Mouse (Mus musculus): ENCODE data around the gene Alms1. TPM values are rescaled to one million over a fixed set of nuclear protein-coding genes. Genes with fewer than 3 reads are reported as not detected.

Alms1 gene
- 1 to 10 TPM; 8.1 to 9.8 TPM for total RNA-seq (2021)

DNA sequence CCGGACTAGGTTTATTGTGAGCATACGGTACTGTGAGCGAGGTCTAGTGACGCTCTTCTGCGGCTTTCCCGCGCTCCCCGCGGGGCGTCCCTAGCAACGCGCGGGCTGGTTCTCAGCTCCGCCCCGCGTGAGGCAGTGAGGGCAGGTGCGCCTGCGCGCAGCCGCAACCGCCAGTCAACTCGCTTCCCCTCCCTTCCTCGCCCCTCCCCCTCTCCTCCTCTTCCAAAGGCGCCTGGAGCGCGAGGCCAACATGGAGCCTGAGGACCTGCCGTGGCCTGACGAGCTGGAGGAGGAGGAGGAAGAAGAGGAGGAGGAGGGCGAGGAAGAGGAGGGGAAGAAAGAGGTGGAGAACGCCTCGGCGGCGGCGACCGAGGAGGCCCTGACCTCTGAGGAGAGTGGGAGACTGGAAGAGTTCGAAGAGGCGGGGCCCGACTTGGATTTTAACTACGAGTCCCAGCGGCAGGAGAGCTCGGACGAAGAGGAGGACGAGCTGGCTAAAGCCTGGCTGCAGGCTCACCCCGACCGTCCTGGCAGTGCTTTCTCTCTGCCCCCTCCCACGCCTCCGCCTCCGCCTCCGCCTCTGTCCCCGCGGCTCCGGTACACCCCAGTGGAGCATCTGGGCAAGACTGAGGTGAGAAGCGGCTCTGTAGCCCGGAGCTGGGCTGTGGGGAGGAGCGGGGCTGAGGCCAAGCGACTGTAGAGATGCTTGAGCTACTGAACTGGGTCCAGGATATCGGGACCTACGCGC is at the start of gene Alms1:
Gene Alms1, plus strand, starts transcription at position 136 of the 748 bp plus-strand sequence.
- intact Hi-C loops (cut with DNase I) = loop anchor here (5.0 to 10.0 kb wide), 2 partner anchors 75 to 327 kb away; partner anchors contain the start of genes Egr4, Nat8f1 and Tprkb

DNA sequence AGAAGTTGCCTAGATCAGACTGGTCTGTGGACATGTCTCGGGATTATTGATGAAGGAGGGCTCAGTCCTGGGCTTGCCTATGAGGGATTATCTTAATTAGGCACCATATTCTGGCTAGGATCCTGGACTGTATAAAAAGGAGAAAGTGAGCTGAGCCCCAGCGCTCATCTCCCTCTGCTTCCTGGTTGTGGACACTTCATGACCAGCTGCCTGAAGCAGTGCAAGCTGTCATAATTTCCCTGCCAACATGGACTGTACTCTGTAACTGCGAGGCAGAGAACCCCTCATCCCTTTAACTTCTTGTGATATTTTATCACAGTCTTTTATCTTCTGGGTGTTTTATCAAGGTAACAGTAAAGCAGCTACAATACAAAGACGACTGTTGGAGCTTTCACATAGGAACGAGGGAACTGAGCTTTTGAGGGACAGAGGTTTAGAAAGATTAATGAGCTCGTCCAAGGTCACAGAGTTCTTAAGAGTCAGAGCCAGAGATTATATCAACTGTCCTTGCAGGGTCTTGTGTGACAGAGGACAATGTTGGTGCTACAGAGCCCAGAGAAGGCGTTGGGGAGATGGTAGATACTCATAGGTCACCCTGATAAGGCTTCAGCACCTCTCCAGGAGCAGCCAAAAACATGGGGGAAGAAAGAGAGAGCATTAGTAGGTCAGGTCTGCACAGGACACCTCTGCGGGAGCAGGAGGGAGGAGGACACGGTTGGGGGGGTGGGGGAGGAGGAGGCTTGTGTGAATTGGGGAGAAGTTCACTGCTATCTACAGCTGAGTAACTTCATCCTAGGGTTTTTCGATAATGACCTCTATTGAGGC is 43.8 kb upstream of the Alms1 start:
- intact Hi-C loops (cut with DNase I) = loop anchor here (2.0 kb wide), 1 partner anchor 31 kb away; the partner anchor contains the start of gene Egr4
- no peak for DNase-seq (ENCODE audit: low spot score in 2 of 2)

More for the DNA sequence above, at the start of gene Alms1:
- DNase-seq (ENCODE audit: low spot score in 2 of 2) = peak; percentile 92 to 96

DNA sequence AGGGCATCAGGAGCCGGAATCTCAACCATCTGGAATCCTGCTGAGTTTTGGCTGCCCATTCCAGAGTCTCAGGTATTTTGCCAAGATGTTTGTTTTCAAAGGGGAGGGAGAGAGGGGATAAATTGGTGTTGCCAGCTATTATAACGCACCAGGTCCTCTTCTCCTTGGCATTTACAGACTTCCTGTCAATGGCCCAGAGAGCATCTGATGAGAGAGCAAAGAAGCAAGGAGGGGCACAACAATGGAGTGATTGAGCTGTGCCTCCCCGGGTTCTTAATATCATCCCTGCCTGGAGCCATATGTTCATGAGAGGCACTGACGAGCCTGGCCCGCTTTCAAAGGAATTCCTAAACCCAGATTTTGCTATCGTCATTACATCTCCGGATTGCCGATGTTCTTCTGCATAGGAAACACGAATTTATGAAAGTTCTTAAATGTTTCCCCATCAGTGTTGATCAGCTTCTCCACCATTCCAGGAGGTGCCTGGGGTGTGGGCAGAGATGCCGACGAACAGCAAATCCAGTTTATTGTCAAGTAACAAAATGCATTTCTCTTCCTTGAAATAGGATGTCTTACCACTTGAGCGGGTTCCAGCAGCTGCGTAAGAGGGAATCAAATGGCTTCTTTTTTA is 43.0 kb upstream of the Alms1 start:
- peak; percentile 59 to 79 for DNase-seq (ENCODE audit: low spot score in 2 of 2)
- intact Hi-C loops (cut with DNase I) = loop anchor here (2.0 kb wide), 1 partner anchor 32 kb away; the partner anchor contains the start of gene Egr4

DNA sequence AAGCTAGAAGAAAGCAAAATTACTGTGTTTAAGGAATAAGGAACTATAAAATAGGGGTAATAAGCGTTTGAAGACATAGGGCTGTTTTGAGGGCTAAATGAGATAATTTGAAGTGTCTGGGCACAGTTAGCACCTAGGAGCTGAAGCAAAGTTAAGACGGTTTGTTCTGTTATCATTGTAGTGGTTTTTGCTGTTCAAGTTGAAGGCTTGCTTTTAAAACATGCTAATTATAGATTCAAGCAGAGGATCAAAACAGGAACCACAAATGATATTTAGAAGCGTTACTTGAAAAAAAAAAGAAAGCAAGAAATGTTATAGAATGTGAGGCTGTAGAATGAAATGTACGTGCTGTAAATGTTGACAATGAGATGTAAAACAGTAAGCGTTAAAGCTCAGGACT is 39.7 kb upstream of the Alms1 start:
- no peak for DNase-seq (ENCODE audit: low spot score in 2 of 2)
- intact Hi-C loops (cut with DNase I) = no loop called here

DNA sequence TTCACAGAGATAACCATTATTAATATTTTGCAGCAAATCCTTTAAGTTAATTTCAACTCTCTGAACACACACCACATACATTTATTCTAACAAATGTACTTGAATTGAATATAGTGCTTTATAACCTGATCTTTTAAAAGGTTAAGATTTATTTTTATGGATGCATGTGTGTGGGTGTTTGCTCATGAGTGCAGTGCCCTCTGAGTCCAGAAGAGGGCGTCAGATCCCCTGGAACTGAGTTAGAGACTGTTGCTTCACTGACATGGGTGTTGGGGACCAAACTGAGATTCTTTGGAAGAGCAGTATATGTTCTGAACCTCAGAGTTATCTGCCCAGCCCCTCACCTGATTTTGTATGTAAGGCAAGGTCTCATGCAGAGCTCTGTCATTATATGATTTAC is 25.0 kb upstream of the Alms1 start:
- no peak for DNase-seq (ENCODE audit: low spot score in 2 of 2)
- intact Hi-C loops (cut with DNase I) = no loop called here

DNA sequence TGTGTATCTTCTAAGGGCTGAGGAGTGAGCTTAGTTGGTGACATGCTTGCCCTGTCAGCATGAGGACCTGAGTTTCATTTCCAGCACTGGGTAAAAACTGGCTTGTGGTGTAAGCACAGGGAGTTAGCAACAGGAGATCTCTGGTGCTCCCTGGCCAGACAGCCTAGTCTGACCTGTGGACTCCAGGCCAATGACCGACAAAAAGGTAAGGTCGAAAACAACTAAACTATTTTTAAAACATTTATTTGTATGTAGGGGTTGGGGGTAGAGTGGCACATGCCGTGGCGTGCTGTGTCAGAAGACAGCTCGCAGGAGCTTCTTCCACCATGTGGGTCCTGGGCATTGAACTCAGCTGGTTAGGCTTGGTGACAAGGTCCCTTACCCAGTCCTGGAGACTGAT is 14.5 kb upstream of the Alms1 start:
- DNase-seq (ENCODE audit: low spot score in 2 of 2) = no peak
- intact Hi-C loops (cut with DNase I) = loop anchor here (2.0 kb wide), 1 partner anchor 60 kb away; the partner anchor contains the start of gene Egr4

DNA sequence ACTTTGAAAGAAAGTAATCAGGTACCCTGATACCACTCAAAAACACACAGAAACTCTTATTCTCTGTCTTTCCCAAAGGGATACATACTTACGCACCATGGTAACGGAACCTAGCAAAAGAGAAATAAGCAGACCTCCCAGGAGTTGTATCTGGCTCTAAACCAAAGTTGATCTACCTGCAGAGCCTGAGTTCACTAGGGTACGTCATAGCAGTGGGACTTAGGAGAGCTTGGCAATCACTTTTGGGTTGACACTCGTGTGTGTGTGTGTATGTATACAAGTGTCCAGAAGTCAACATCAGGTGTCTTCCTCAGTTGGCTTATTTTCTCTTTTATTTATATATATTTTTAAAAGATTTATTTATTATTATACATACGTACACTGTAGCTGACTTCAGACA is 5.6 kb upstream of the Alms1 start:
- DNase-seq (ENCODE audit: low spot score in 2 of 2) = no peak
- intact Hi-C loops (cut with DNase I) = loop anchor here (10.0 kb wide), 1 partner anchor 333 kb away; the partner anchor contains the start of genes Nat8f1 and Tprkb

DNA sequence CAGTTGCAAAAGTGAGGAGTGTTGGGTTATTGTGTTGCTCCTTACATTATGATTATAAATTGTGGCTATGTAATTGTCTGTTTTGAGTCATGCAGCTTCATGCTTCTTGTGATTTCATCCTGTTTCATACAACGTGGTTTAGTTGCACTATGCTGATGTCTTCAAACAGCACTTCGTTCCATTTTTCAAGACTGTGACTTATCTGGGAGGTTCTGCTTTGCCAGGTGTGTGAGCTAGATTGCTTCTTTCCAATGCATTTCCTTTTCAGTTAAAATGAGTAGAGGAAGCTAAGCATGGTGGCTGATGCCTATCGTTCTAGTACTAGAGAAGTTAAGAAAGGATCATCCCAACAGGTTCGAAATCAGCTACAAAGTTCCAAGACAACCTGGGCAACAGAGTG is 2.7 kb upstream of the Alms1 start:
- DNase-seq (ENCODE audit: low spot score in 2 of 2) = no peak
- intact Hi-C loops (cut with DNase I) = loop anchor here (5.0 to 10.0 kb wide), 2 partner anchors 72 to 330 kb away; partner anchors contain the start of genes Egr4, Nat8f1 and Tprkb

DNA sequence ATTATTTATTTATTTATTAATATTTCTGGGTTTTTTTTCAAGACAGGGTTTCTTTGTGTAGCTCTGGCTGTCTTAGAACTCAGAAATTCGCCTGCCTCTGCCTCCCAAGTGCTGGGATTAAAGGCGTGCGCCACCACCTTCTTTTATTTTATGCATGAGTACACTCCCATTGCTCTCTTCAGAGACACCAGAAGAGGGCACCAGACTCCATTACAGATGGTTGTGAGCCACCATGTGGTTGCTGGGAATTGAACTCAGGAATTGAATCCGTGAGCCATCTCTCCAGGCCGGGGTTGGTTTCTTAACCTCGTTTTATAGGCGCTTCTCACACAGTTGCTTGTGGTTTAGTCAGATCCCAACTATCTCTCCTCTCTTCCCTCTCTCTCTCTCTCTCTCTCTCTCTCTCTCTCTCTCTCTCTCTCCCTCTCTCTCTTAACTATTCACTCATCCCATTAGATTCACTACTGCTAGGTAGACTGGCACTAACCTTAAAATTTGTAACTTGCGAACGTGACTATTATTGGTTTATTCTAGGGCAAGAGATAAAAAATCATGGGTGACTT is 445 bp upstream of the Alms1 start:
- intact Hi-C loops (cut with DNase I) = loop anchor here (5.0 to 10.0 kb wide), 2 partner anchors 75 to 328 kb away; partner anchors contain the start of genes Egr4, Nat8f1 and Tprkb
- DNase-seq (ENCODE audit: low spot score in 2 of 2) = no peak

DNA sequence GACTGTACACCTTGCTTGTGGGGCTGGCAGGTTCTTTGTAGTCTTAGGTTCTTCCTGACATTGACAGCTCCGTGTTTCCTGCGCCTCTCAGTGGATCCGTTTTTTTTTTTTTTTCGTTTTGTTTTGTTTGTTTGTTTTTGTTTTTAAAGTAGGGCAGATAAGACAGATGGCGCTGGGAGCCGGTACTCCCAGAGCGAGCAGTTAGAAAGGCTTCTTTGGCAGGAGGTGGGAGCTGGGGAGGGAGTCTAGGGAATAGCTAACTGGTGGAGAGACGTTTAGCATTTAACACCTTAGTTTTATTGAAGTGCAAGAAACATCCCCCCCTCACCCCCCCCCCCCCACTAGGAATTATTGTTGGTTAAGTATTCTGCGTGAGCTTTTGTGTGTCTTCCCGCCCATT is 833 bp downstream of the Alms1 start:
- DNase-seq (ENCODE audit: low spot score in 2 of 2) = peak in 1 of 2 experiments; percentile 15
- intact Hi-C loops (cut with DNase I) = loop anchor here (5.0 to 10.0 kb wide), 2 partner anchors 76 to 327 kb away; partner anchors contain the start of genes Egr4, Nat8f1 and Tprkb

DNA sequence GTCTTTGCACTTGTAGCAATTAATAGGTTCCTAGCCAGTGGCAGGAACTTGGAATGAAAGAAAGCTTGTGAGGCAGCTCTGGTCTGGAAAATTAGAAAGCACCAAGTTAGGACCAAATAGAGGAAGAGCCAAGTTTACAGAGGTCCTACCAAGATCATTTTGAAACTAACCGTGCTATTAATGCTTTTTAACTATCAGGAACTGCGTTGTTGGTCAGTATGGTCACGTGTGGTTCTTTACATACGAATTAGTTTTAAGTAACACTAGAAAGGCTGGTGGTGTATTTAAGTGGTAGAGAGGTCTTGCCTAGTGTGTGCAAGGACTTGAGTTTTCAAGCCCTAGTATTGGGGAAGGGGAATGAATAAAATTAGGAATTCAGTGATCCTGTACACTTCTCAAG is 1.2 kb downstream of the Alms1 start:
- no peak for DNase-seq (ENCODE audit: low spot score in 2 of 2)
- intact Hi-C loops (cut with DNase I) = loop anchor here (5.0 to 10.0 kb wide), 2 partner anchors 76 to 326 kb away; partner anchors contain the start of genes Egr4, Nat8f1 and Tprkb

DNA sequence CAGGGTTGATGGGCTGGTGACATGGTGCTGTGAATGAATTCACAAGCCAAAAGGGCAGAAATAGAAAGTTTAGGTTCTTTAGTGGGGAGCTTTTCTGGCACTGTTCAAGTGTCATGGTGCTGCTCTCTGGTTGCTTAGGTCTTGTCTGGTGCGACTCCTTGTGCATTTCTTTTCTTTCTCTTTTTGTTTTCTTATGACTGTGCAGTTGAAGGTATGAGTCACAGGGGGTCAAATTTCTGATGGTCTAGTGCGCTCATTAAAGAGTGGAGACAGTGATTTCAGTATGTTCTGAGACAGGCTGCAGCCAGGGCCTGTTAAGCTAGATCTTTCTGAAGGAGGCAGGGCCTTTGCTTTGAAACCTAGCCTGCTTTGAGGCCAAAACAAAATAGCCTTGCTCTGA is 2.8 kb downstream of the Alms1 start:
- intact Hi-C loops (cut with DNase I) = no loop called here
- no peak for DNase-seq (ENCODE audit: low spot score in 2 of 2)

DNA sequence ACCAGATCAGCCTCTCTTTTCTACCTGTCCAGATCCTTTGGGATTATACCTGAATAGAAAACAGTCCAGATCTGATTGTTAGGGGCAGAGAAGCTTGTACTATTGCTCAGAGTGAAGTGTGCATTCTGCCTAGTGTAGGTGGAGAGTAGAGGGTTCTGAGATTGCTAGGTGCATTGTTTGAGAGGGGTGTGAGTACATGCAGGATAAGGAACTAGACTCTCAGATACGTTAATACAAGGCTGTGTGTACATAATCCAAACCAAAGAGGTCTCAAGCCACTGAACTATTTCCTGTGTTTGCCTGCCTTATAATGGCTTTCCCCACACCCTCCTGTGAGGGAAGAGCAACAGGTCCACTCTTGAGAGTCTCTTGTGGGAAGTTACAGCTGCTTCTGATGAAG is 12.0 kb downstream of the Alms1 start:
- no peak for DNase-seq (ENCODE audit: low spot score in 2 of 2)
- intact Hi-C loops (cut with DNase I) = no loop called here

DNA sequence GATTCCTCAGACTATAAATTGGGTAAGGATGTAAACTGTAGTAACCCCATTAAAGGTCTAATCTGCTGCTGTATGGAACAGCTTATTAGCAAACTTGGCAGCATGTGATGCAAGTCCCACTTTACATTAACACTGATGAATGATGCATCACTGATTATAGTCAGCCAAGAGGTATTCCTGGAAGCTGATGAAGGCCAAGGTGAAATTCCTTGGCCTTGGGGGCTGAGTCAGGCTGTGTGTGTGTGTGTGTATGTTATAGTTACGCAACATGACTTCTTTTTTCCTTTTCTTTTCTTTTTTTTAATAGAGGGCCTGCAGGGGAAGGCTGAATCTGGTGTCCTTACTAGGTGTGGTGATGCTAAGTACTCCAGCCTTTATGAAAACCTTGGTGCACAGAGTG is 23.2 kb downstream of the Alms1 start:
- no peak for DNase-seq (ENCODE audit: low spot score in 2 of 2)
- intact Hi-C loops (cut with DNase I) = no loop called here

DNA sequence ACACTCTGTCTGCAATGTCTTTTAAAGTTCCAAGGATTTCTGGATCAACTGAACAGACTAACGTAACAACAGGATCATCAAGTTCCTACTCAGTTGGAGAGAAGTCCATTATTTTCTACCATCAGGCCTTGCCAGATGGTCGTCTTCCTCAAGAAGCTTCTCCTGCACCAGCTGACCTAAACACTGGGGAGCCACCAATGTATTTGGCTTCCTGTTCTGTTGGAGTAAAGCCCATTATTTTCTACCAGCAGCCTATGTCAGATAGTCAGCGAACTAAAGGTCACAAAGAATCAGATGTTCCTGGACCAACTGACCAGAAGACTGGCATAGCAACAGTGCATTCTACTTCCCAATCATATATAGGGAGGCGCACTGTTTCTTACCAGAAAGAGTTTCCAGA is 33.5 kb downstream of the Alms1 start:
- intact Hi-C loops (cut with DNase I) = no loop called here
- no peak for DNase-seq (ENCODE audit: low spot score in 2 of 2)

DNA sequence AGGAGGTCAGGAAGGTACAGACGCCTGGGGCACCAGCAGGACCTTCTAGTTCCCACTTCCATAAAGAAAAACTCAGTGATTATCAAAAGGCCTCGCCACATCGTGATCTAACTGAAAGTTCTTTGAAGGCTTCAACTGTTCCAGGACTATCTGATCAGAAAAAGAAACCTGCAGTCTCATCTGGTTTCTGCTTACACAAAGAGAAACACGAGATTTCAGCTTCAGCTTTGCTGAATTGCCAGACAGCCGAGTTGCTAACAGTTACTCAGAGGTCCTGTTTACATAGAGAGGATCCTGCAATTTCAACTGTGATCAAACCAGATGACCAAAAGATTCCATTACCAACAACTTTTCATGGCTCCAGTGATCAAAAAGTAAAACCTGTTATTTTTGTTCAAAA is 34.3 kb downstream of the Alms1 start:
- intact Hi-C loops (cut with DNase I) = no loop called here
- DNase-seq (ENCODE audit: low spot score in 2 of 2) = no peak

DNA sequence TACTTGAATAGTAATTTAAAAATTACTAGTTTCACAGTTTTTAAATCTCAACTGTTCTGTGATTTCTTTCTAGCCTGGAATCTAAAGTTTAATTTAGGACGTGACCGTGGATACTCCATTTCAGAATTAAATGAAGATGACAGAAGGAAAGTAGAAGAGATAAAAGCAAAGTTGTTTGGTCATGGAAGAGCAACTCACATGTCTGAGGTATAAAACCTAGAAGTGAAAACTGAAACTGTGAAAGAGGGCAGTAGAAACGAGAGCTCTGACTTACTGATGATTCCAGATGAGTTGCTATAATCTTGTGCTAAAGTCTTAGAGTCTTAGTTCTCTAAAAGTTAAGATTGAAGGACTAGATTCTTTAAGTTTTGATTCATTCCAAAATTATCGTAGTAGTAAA is 37.2 kb downstream of the Alms1 start:
- no peak for DNase-seq (ENCODE audit: low spot score in 2 of 2)
- intact Hi-C loops (cut with DNase I) = no loop called here

DNA sequence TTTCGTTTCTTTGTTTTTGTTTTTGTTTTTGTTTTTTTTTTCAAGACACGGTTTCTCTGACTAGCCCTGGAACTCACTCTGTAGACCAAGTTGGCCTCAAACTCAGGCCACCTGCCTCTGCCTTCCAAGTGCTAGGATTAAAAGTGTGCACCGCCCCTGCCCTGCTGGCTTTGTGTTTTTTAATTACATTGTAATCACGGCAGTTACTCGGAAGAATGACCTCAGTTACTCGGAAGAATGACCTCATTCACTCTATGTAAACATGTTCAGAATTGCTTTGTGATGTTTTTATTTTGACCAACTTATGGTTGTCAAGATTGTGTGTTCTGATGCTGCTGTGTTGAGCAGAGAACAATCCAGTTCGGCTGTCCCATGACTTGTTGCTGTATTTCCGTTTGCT is 45.8 kb downstream of the Alms1 start:
- intact Hi-C loops (cut with DNase I) = no loop called here
- no peak for DNase-seq (ENCODE audit: low spot score in 2 of 2)

DNA sequence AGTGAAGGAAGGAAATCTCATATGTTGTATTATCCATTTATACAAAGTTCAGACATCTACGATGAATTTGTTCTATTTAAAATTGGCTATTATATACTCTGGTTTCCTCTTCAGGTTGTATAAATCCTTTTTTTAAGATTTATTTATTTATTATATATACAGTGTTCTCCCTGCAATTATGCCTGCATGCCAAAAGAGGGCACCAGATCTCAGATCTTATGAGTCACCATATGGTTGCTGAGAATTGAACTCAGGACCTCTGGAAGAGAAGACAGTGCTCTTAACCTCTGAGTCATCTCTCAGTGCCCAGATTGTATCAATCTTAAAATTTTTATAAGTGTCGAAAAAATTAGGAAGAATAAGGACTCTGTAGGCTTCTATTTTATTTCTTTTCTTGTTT is 65.9 kb downstream of the Alms1 start:
- intact Hi-C loops (cut with DNase I) = no loop called here
- no peak for DNase-seq (ENCODE audit: low spot score in 2 of 2)

Measured in left cerebral cortex, postnatal 25 days (tissue).